Mouse (Mus musculus) brain, embryonic 14.5 days (tissue): ENCODE measurements around the gene Baiap3.

Experiments
- CTCF ChIP-seq: fragments of 200-500 bp; IDR thresholded peaks from 2 replicates; pipeline ENCODE4 v1.5.1; 2012; ENCODE audit warnings: inconsistent platforms, mild to moderate bottlenecking, moderate library complexity, borderline replicate concordance; ENCODE audit not compliant: insufficient read depth, insufficient read length; ENCODE audit errors: extremely low read depth
- POLR2A ChIP-seq: fragments of 200-500 bp; IDR thresholded peaks from 2 replicates; pipeline ENCODE4 v1.6.1; 2012; ENCODE audit warnings: mild to moderate bottlenecking, inconsistent platforms, borderline replicate concordance; ENCODE audit not compliant: poor library complexity, insufficient read depth, insufficient read length, severe bottlenecking; ENCODE audit errors: extremely low read depth

DNA sequence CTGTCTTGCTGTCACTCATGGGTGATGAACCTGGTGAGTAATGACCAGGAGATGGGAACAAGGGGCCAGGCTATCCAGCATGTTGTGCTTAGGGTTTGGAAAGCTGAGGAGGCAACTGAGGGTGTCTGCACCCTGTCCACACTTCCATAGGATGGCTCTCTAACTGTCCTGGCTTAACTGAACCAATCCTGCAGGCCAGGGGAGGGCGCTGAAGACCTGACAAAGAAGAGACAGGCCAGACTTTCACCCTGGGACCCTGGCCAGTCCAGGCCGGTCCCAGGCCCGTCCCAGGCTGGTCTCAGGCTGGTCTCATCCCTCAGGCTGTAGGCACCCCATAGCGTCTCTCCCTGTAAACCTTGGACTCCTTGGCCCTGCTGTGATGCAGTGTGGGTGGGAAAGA lies 34.2 kb upstream of the Baiap3 start:
- no peak for TF ChIP-seq POLR2A
- no peak for TF ChIP-seq CTCF
